Mouse (Mus musculus): ENCODE data around the gene AC109138.7. TPM values are rescaled to one million over a fixed set of nuclear protein-coding genes. Genes with fewer than 3 reads are reported as not detected.

Gene AC109138.7
- polyA plus RNA-seq, 1 experiment, result not detected

- DNase-seq (ENCODE audit: low read depth), result peak; percentile 70
- TF ChIP-seq CTCF (IDR thresholded peaks at IDR 0.05; ENCODE audit: borderline replicate concordance, extremely low read depth, insufficient read depth, insufficient read length) (peak; percentile 95), POLR2A (IDR thresholded peaks at IDR 0.05; ENCODE audit: borderline replicate concordance, extremely low read depth, insufficient read depth, insufficient read length, poor library complexity, severe bottlenecking) (no peak)
Measured at GRCm38 (mm10) chr19:4206971-4207370, 7.2 kb upstream of the AC109138.7 start.

- TF ChIP-seq CTCF (IDR thresholded peaks at IDR 0.05; ENCODE audit: borderline replicate concordance, extremely low read depth, insufficient read depth, insufficient read length) (no peak), POLR2A (IDR thresholded peaks at IDR 0.05; ENCODE audit: borderline replicate concordance, extremely low read depth, insufficient read depth, insufficient read length, poor library complexity, severe bottlenecking) (no peak)
- DNase-seq (ENCODE audit: low read depth), result no peak
Measured at GRCm38 (mm10) chr19:4208563-4208962, 5.6 kb upstream of the AC109138.7 start.

GRCm38 (mm10) chr19:4211891-4212588, 2.1 kb upstream of the AC109138.7 start:
- no peak for TF ChIP-seq POLR2A (IDR thresholded peaks at IDR 0.05; ENCODE audit: borderline replicate concordance, extremely low read depth, insufficient read depth, insufficient read length, poor library complexity, severe bottlenecking)
- TF ChIP-seq CTCF (IDR thresholded peaks at IDR 0.05; ENCODE audit: borderline replicate concordance, extremely low read depth, insufficient read depth, insufficient read length), result no peak
- no peak for DNase-seq (ENCODE audit: low read depth)

- TF ChIP-seq CTCF (IDR thresholded peaks at IDR 0.05; ENCODE audit: borderline replicate concordance, extremely low read depth, insufficient read depth, insufficient read length) (no peak), POLR2A (IDR thresholded peaks at IDR 0.05; ENCODE audit: borderline replicate concordance, extremely low read depth, insufficient read depth, insufficient read length, poor library complexity, severe bottlenecking) (no peak)
Measured at GRCm38 (mm10) chr19:4213524-4213974, 608 bp upstream of the AC109138.7 start.

GRCm38 (mm10) chr19:4214771-4215450, 754 bp downstream of the AC109138.7 start:
- no peak for DNase-seq (ENCODE audit: low read depth)
- TF ChIP-seq CTCF (IDR thresholded peaks at IDR 0.05; ENCODE audit: borderline replicate concordance, extremely low read depth, insufficient read depth, insufficient read length) (no peak), POLR2A (IDR thresholded peaks at IDR 0.05; ENCODE audit: borderline replicate concordance, extremely low read depth, insufficient read depth, insufficient read length, poor library complexity, severe bottlenecking) (no peak)

More at GRCm38 (mm10) chr19:4213524-4213974, 608 bp upstream of the AC109138.7 start:
- no peak for DNase-seq (ENCODE audit: low read depth)

- no peak for DNase-seq (ENCODE audit: low read depth)
- TF ChIP-seq CTCF (IDR thresholded peaks at IDR 0.05; ENCODE audit: borderline replicate concordance, extremely low read depth, insufficient read depth, insufficient read length), result no peak
- no peak for TF ChIP-seq POLR2A (IDR thresholded peaks at IDR 0.05; ENCODE audit: borderline replicate concordance, extremely low read depth, insufficient read depth, insufficient read length, poor library complexity, severe bottlenecking)
Measured at GRCm38 (mm10) chr19:4215451-4215840, 1.3 kb downstream of the AC109138.7 start.

- TF ChIP-seq CTCF (IDR thresholded peaks at IDR 0.05; ENCODE audit: borderline replicate concordance, extremely low read depth, insufficient read depth, insufficient read length) (peak; percentile 53; the same call in 1 of the 2 replicates), POLR2A (IDR thresholded peaks at IDR 0.05; ENCODE audit: borderline replicate concordance, extremely low read depth, insufficient read depth, insufficient read length, poor library complexity, severe bottlenecking) (no peak)
- peak; percentile 62 for DNase-seq (ENCODE audit: low read depth)
Measured at GRCm38 (mm10) chr19:4216041-4216685, 2.0 kb downstream of the AC109138.7 start.

GRCm38 (mm10) chr19:4217140-4217539, 3.0 kb downstream of the AC109138.7 start:
- TF ChIP-seq CTCF (IDR thresholded peaks at IDR 0.05; ENCODE audit: borderline replicate concordance, extremely low read depth, insufficient read depth, insufficient read length) (no peak), POLR2A (IDR thresholded peaks at IDR 0.05; ENCODE audit: borderline replicate concordance, extremely low read depth, insufficient read depth, insufficient read length, poor library complexity, severe bottlenecking) (no peak)
- DNase-seq (ENCODE audit: low read depth), result no peak

- no peak for TF ChIP-seq CTCF (IDR thresholded peaks at IDR 0.05; ENCODE audit: borderline replicate concordance, extremely low read depth, insufficient read depth, insufficient read length)
- no peak for TF ChIP-seq POLR2A (IDR thresholded peaks at IDR 0.05; ENCODE audit: borderline replicate concordance, extremely low read depth, insufficient read depth, insufficient read length, poor library complexity, severe bottlenecking)
- no peak for DNase-seq (ENCODE audit: low read depth)
Measured at GRCm38 (mm10) chr19:4217855-4218254, 3.7 kb downstream of the AC109138.7 start.

GRCm38 (mm10) chr19:4218293-4218692, 4.1 kb downstream of the AC109138.7 start:
- no peak for DNase-seq (ENCODE audit: low read depth)
- TF ChIP-seq POLR2A (IDR thresholded peaks at IDR 0.05; ENCODE audit: borderline replicate concordance, extremely low read depth, insufficient read depth, insufficient read length, poor library complexity, severe bottlenecking), result no peak
- no peak for TF ChIP-seq CTCF (IDR thresholded peaks at IDR 0.05; ENCODE audit: borderline replicate concordance, extremely low read depth, insufficient read depth, insufficient read length)

- DNase-seq (ENCODE audit: low read depth), result no peak
- no peak for TF ChIP-seq CTCF (IDR thresholded peaks at IDR 0.05; ENCODE audit: borderline replicate concordance, extremely low read depth, insufficient read depth, insufficient read length)
Measured at GRCm38 (mm10) chr19:4218784-4219183, 4.6 kb downstream of the AC109138.7 start.

All from brain, embryonic 14.5 days (tissue).